Mouse (Mus musculus): ENCODE data around the gene Arhgef2. TPM values are rescaled to one million over a fixed set of nuclear protein-coding genes. Genes with fewer than 3 reads are reported as not detected.
"Not testable (repeated sequence)": the region's sequence is repeated elsewhere in the genome, so short reads cannot be mapped to it uniquely, and the experiment has no call there.

Gene Arhgef2
- total RNA-seq, 1 experiment from 2014 or later, result 88.9 TPM

GRCm38 (mm10) chr3:88585769-88586168 is 20.0 kb upstream of the Arhgef2 start:
- ATAC-seq (replicated peaks; ENCODE audit: insufficient number of reproducible peaks, low FRiP score, low TSS enrichment, poor library complexity, severe bottlenecking), result no peak

GRCm38 (mm10) chr3:88586640-88587039 is 19.1 kb upstream of the Arhgef2 start:
- no peak for ATAC-seq (replicated peaks; ENCODE audit: insufficient number of reproducible peaks, low FRiP score, low TSS enrichment, poor library complexity, severe bottlenecking)

GRCm38 (mm10) chr3:88590246-88590645 is 15.5 kb upstream of the Arhgef2 start:
- no peak for ATAC-seq (replicated peaks; ENCODE audit: insufficient number of reproducible peaks, low FRiP score, low TSS enrichment, poor library complexity, severe bottlenecking)

- ATAC-seq (replicated peaks; ENCODE audit: insufficient number of reproducible peaks, low FRiP score, low TSS enrichment, poor library complexity, severe bottlenecking), result no peak
Measured at GRCm38 (mm10) chr3:88591044-88591443, 14.7 kb upstream of the Arhgef2 start.

GRCm38 (mm10) chr3:88591950-88592731 is 13.6 kb upstream of the Arhgef2 start:
- peak; percentile 42; the same call in 1 of the 2 replicates for ATAC-seq (replicated peaks; ENCODE audit: insufficient number of reproducible peaks, low FRiP score, low TSS enrichment, poor library complexity, severe bottlenecking)

GRCm38 (mm10) chr3:88592942-88593576 is 12.7 kb upstream of the Arhgef2 start:
- ATAC-seq (replicated peaks; ENCODE audit: insufficient number of reproducible peaks, low FRiP score, low TSS enrichment, poor library complexity, severe bottlenecking), result peak; percentile 64

- ATAC-seq (replicated peaks; ENCODE audit: insufficient number of reproducible peaks, low FRiP score, low TSS enrichment, poor library complexity, severe bottlenecking), result no peak
Measured at GRCm38 (mm10) chr3:88593893-88594580, 11.7 kb upstream of the Arhgef2 start.

- ATAC-seq (replicated peaks; ENCODE audit: insufficient number of reproducible peaks, low FRiP score, low TSS enrichment, poor library complexity, severe bottlenecking), result not testable (repeated sequence)
Measured at GRCm38 (mm10) chr3:88596547-88596946, 9.2 kb upstream of the Arhgef2 start.

GRCm38 (mm10) chr3:88602466-88602865 is 3.3 kb upstream of the Arhgef2 start:
- ATAC-seq (replicated peaks; ENCODE audit: insufficient number of reproducible peaks, low FRiP score, low TSS enrichment, poor library complexity, severe bottlenecking), result no peak

GRCm38 (mm10) chr3:88603714-88604161 is 2.0 kb upstream of the Arhgef2 start:
- peak; percentile 70 for ATAC-seq (replicated peaks; ENCODE audit: insufficient number of reproducible peaks, low FRiP score, low TSS enrichment, poor library complexity, severe bottlenecking)

- no peak for ATAC-seq (replicated peaks; ENCODE audit: insufficient number of reproducible peaks, low FRiP score, low TSS enrichment, poor library complexity, severe bottlenecking)
Measured at GRCm38 (mm10) chr3:88604863-88605262, 903 bp upstream of the Arhgef2 start.

GRCm38 (mm10) chr3:88607065-88607757 is 1.4 kb downstream of the Arhgef2 start:
- peak; percentile 98 for ATAC-seq (replicated peaks; ENCODE audit: insufficient number of reproducible peaks, low FRiP score, low TSS enrichment, poor library complexity, severe bottlenecking)

GRCm38 (mm10) chr3:88607758-88608138 is 2.0 kb downstream of the Arhgef2 start:
- ATAC-seq (replicated peaks; ENCODE audit: insufficient number of reproducible peaks, low FRiP score, low TSS enrichment, poor library complexity, severe bottlenecking), result no peak

- ATAC-seq (replicated peaks; ENCODE audit: insufficient number of reproducible peaks, low FRiP score, low TSS enrichment, poor library complexity, severe bottlenecking), result no peak
Measured at GRCm38 (mm10) chr3:88609066-88609465, 3.3 kb downstream of the Arhgef2 start.

- no peak for ATAC-seq (replicated peaks; ENCODE audit: insufficient number of reproducible peaks, low FRiP score, low TSS enrichment, poor library complexity, severe bottlenecking)
Measured at GRCm38 (mm10) chr3:88614418-88614817, 8.7 kb downstream of the Arhgef2 start.

- no peak for ATAC-seq (replicated peaks; ENCODE audit: insufficient number of reproducible peaks, low FRiP score, low TSS enrichment, poor library complexity, severe bottlenecking)
Measured at GRCm38 (mm10) chr3:88615117-88615516, 9.4 kb downstream of the Arhgef2 start.

GRCm38 (mm10) chr3:88615902-88616391 is 10.2 kb downstream of the Arhgef2 start:
- ATAC-seq (replicated peaks; ENCODE audit: insufficient number of reproducible peaks, low FRiP score, low TSS enrichment, poor library complexity, severe bottlenecking), result no peak

GRCm38 (mm10) chr3:88616951-88617500 is 11.3 kb downstream of the Arhgef2 start:
- no peak for ATAC-seq (replicated peaks; ENCODE audit: insufficient number of reproducible peaks, low FRiP score, low TSS enrichment, poor library complexity, severe bottlenecking)

All from monocyte, adult 5-6 weeks (primary cell).